In genomic region chr3:60759046-60759445, GRCm38 (mm10) we compare ENCODE assay signal across 35 mouse cellular contexts.
"Had no signal": no experiment of that assay in that cellular context is flagged by ENCODE, and none has a peak within 500 bp of the region (broad histone marks: within the 10 kb centered on the region; RNA-seq: fewer than 3 reads in every experiment).

No protein-coding gene starts in this region.

- H3K4me1 ChIP-seq: heart, embryonic 10.5 days; heart, embryonic 12.5 days; heart, embryonic 13.5 days; heart, embryonic 15.5 days; hindbrain, embryonic 10.5 days; hindbrain, embryonic 12.5 days; hindbrain, embryonic 13.5 days; hindbrain, embryonic 15.5 days; intestine, embryonic 15.5 days; kidney, embryonic 15.5 days had no signal

- ATAC-seq: hindbrain, embryonic 16.5 days; hindbrain, postnatal 0 days; inflammation-experienced regulatory T-cells, adult 6 months; intestine, embryonic 15.5 days; intestine, embryonic 16.5 days; intestine, postnatal 0 days had no signal

- H3K4me3 ChIP-seq: heart, embryonic 10.5 days; heart, embryonic 12.5 days; heart, embryonic 13.5 days; heart, embryonic 15.5 days; hindbrain, embryonic 10.5 days; hindbrain, embryonic 12.5 days; hindbrain, embryonic 13.5 days; hindbrain, embryonic 15.5 days; intestine, embryonic 15.5 days; kidney, embryonic 15.5 days; layer of hippocampus, adult 2 months had no signal

- H3K36me3 ChIP-seq: heart, embryonic 10.5 days; heart, embryonic 12.5 days; heart, embryonic 13.5 days; heart, embryonic 15.5 days; hindbrain, embryonic 10.5 days; hindbrain, embryonic 12.5 days; hindbrain, embryonic 13.5 days; hindbrain, embryonic 15.5 days; intestine, embryonic 15.5 days; kidney, embryonic 15.5 days had no signal

- H3K9me3 ChIP-seq: heart, embryonic 10.5 days; heart, embryonic 12.5 days; heart, embryonic 13.5 days; heart, embryonic 15.5 days; hindbrain, embryonic 10.5 days; hindbrain, embryonic 12.5 days; hindbrain, embryonic 13.5 days; hindbrain, embryonic 15.5 days; intestine, embryonic 15.5 days; kidney, embryonic 15.5 days had no signal

- H3K4me2 ChIP-seq: heart, embryonic 11.5 days; heart, embryonic 12.5 days; heart, embryonic 13.5 days; heart, embryonic 15.5 days; hindbrain, embryonic 12.5 days; hindbrain, embryonic 13.5 days; hindbrain, embryonic 14.5 days; hindbrain, embryonic 15.5 days; intestine, embryonic 15.5 days; kidney, embryonic 15.5 days had no signal

- H3K27ac ChIP-seq: heart, embryonic 10.5 days; heart, embryonic 13.5 days; heart, embryonic 15.5 days; hindbrain, embryonic 10.5 days; hindbrain, embryonic 12.5 days; hindbrain, embryonic 13.5 days; hindbrain, embryonic 14.5 days; hindbrain, embryonic 15.5 days; hindbrain, postnatal 0 days; intestine, embryonic 15.5 days; kidney, embryonic 15.5 days; kidney, postnatal 0 days; layer of hippocampus, adult 2 months had no signal

- H3K9ac ChIP-seq: heart, embryonic 12.5 days; heart, embryonic 13.5 days; heart, embryonic 15.5 days; hindbrain, embryonic 12.5 days; hindbrain, embryonic 13.5 days; hindbrain, embryonic 14.5 days; hindbrain, embryonic 15.5 days; intestine, embryonic 15.5 days; kidney, embryonic 15.5 days had no signal

- H3K27me3 ChIP-seq: heart, embryonic 12.5 days; heart, embryonic 13.5 days; heart, embryonic 15.5 days; hindbrain, embryonic 12.5 days; hindbrain, embryonic 13.5 days; hindbrain, embryonic 15.5 days; intestine, embryonic 15.5 days; kidney, embryonic 15.5 days had no signal

- DNase-seq: heart, postnatal 10 days; heart, postnatal 14 days; heart, postnatal 36 days; heart, postnatal 4 days; kidney, adult 11 months; kidney, adult 18-20 months; kidney, adult 2 months; kidney, adult 8-10 months; kidney, adult 9 months; kidney, postnatal 10 days; kidney, postnatal 14 days; kidney, postnatal 25 days; kidney, postnatal 36 days; kidney, postnatal 4 days; layer of hippocampus, adult 9-11 months; layer of hippocampus, postnatal 36 days had no signal
